Mouse (Mus musculus) lung, postnatal 0 days (tissue): ENCODE measurements at regions not wholly inside any gene's neighbourhood (a gene's known extent, or its start where the extent isn't known, plus 50 kb on each side); places are given as distances from the start of the nearest gene placed in this dataset.

Experiments
- CTCF ChIP-seq: IDR thresholded peaks from 2 replicates; pipeline ENCODE4 v1.5.1; 2016; ENCODE audit warnings: antibody characterized with exemption, mild to moderate bottlenecking
- EP300 ChIP-seq: IDR thresholded peaks from 2 replicates; pipeline ENCODE4 v1.6.1; 2016; ENCODE audit warnings: antibody characterized with exemption, mild to moderate bottlenecking, control low read depth

DNA sequence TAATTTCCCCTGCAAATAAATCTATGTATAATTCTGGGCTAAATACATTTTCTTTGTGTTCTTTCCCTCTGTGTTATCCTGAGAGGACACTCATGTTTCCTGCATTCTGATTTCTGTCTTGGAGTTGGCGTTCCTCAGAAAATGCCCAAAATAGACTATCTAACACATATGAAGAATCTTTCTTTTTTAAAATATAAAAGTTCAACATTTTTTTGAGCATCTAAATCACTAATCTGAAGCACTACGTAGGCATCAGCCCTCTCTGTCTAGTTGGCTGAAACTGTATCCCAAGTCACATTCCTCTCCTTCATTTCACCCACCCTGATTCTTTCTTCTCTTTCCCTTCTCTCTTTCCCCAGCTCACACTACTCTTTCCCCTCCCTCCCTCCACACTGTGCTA is 238.9 kb downstream of the Stim2 start:
- TF ChIP-seq CTCF (no peak), EP300 (no peak)
